Mouse (Mus musculus) heart, postnatal 0 days (tissue): ENCODE data around the gene Pde8a. TPM values are rescaled to one million over a fixed set of nuclear protein-coding genes. Genes with fewer than 3 reads are reported as not detected.

ENCODE experiments used
- ATAC-seq: fragments of 200-750 bp; cut with Nextera tagmentation; 2 replicates; pipeline ENCODE4 v1.8.0; 2017; ENCODE audit warnings: low read depth, moderate number of reproducible peaks, moderate library complexity; ENCODE audit not compliant: insufficient read depth
- DNase-seq: peaks from one replicate; pipeline ENCODE4 v3.0.0-alpha.2; 2016; ENCODE audit warnings: low spot score
- H3K27ac ChIP-seq: fragments of 300-500 bp; sonication (generic); 2 replicates; pipeline ENCODE4 v1.5.1; 2014; ENCODE audit warnings: low read depth, mild to moderate bottlenecking
- H3K27me3 ChIP-seq: fragments of 300-500 bp; sonication (generic); 2 replicates; pipeline ENCODE4 v1.6.1; 2014; ENCODE audit warnings: low read length, mixed read lengths; ENCODE audit not compliant: control insufficient read depth, insufficient read depth
- H3K36me3 ChIP-seq: fragments of 300-500 bp; sonication (generic); replicated peaks from 2 replicates; pipeline ENCODE4 v1.6.1; 2014; ENCODE audit warnings: low read length, mixed read lengths; ENCODE audit not compliant: control insufficient read depth, insufficient read depth
- H3K4me1 ChIP-seq: fragments of 300-500 bp; sonication (generic); 2 replicates; pipeline ENCODE4 v1.6.1; 2014; ENCODE audit warnings: antibody characterized with exemption; ENCODE audit not compliant: control insufficient read depth, insufficient read depth
- H3K4me2 ChIP-seq: fragments of 300-500 bp; sonication (generic); 2 replicates; pipeline ENCODE4 v1.6.1; 2014; ENCODE audit warnings: low read depth, mild to moderate bottlenecking, low read length, moderate library complexity
- H3K4me3 ChIP-seq: fragments of 300-500 bp; sonication (generic); 2 replicates; pipeline ENCODE4 v1.5.1; 2014; ENCODE audit warnings: low read depth, low read length
- H3K9ac ChIP-seq: fragments of 300-500 bp; sonication (generic); replicated peaks from 2 replicates; pipeline ENCODE4 v1.6.1; 2014; ENCODE audit warnings: low read depth, low read length, mixed read lengths
- H3K9me3 ChIP-seq: fragments of 300-500 bp; sonication (generic); replicated peaks from 2 replicates; pipeline ENCODE4 v1.6.1; 2016; ENCODE audit warnings: low read length; ENCODE audit not compliant: control insufficient read depth
- CTCF ChIP-seq: IDR thresholded peaks from 2 replicates; pipeline ENCODE4 v1.5.1; 2016; ENCODE audit warnings: antibody characterized with exemption, control low read depth, low read depth
- EP300 ChIP-seq: IDR thresholded peaks from 2 replicates; pipeline ENCODE4 v1.6.1; 2016; ENCODE audit warnings: antibody characterized with exemption, low read depth
- WGBS: fragments of 180-500 bp; shearing (Covaris S2); extraction: QIAGEN DNeasy Blood & Tissue Kit; methylation state at CpG from one replicate; pipeline ENCODE4 v1.1.7; 2014; 5-methylcytosine and 5-hydroxymethylcytosine counted together
- polyA plus RNA-seq: library from polyadenylated mRNA; unstranded; fragments of >200 nt; fragmentation: Nextera tagmentation; extraction: Ambion mirVana; gene quantifications from 2 replicates; pipeline ENCODE4 v1.2.1, GENCODE M21; 2015
- total RNA-seq: library from RNA; depleted of rRNA; stranded (reverse); fragments of >200 nt; gene quantifications from 2 replicates; pipeline ENCODE4 v1.2.3, GENCODE M21; 2014; ENCODE audit warnings: low replicate concordance

Gene Pde8a
- total and polyA plus RNA-seq, 2 experiments from 2014 or later = 4.5 to 9.6 TPM

DNA sequence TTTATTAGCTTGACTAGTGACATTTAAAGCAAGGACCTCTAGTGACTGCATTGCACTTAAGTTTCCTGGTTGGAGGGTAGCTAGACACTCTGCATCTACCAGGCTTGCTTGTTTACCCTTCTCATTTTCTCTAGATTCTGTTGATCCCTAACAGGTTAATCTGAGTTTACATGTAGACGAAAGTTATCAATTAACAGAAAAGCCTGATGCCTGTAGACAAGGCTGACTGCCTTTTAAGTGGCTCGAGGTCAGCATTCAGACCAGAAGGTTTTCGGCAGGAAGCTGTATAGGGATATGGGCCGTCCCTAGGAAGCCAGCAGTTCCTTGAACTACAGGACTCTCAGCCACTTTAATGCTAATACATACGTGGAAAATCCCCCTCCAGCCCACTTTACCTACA lies 30.0 kb downstream of the Pde8a start:
- TF ChIP-seq EP300 = no peak
- no peak for TF ChIP-seq CTCF
- no peak for ATAC-seq
- H3K9me3 ChIP-seq = no peaks in the 10 kb centered on the region
- no peak overlapping the region for H3K4me3 ChIP-seq
- H3K4me1 ChIP-seq = peaks cover 5% of the 10 kb centered on the region; the same call in 1 of the 2 replicates
- H3K4me2 ChIP-seq = no peak overlapping the region
- no peak overlapping the region for H3K27ac ChIP-seq
- DNase-seq = no peak
- 56% methylated on average over 5 of the region's 5 CpGs for WGBS
- no peak overlapping the region for H3K9ac ChIP-seq
- H3K36me3 ChIP-seq = no peaks in the 10 kb centered on the region
- H3K27me3 ChIP-seq = no peaks in the 10 kb centered on the region

- H3K27ac ChIP-seq = no peak overlapping the region
- no peak for ATAC-seq
- H3K27me3 ChIP-seq = no peaks in the 10 kb centered on the region
- H3K4me3 ChIP-seq = no peak overlapping the region
- TF ChIP-seq CTCF (no peak), EP300 (no peak)
- WGBS = 75% methylated on average over 3 of the region's 3 CpGs
- peaks cover 5% of the 10 kb centered on the region; the same call in 1 of the 2 replicates for H3K4me1 ChIP-seq
- no peaks in the 10 kb centered on the region for H3K36me3 ChIP-seq
- no peaks in the 10 kb centered on the region for H3K9me3 ChIP-seq
- H3K9ac ChIP-seq = no peak overlapping the region
- no peak for DNase-seq
- H3K4me2 ChIP-seq = no peak overlapping the region
Measured at GRCm38 (mm10) chr7:81249854-81250279, 36.5 kb downstream of the Pde8a start.

GRCm38 (mm10) chr7:81250601-81251000 lies 37.2 kb downstream of the Pde8a start:
- no peak overlapping the region for H3K4me3 ChIP-seq
- H3K27ac ChIP-seq = no peak overlapping the region
- 80% methylated on average over 6 of the region's 6 CpGs for WGBS
- DNase-seq = no peak
- ATAC-seq = no peak
- TF ChIP-seq EP300 (no peak), CTCF (no peak)
- H3K9ac ChIP-seq = no peak overlapping the region
- H3K4me2 ChIP-seq = no peak overlapping the region
- no peaks in the 10 kb centered on the region for H3K27me3 ChIP-seq
- H3K9me3 ChIP-seq = no peaks in the 10 kb centered on the region
- H3K36me3 ChIP-seq = no peaks in the 10 kb centered on the region
- H3K4me1 ChIP-seq = peaks cover 5% of the 10 kb centered on the region; the same call in 1 of the 2 replicates

DNA sequence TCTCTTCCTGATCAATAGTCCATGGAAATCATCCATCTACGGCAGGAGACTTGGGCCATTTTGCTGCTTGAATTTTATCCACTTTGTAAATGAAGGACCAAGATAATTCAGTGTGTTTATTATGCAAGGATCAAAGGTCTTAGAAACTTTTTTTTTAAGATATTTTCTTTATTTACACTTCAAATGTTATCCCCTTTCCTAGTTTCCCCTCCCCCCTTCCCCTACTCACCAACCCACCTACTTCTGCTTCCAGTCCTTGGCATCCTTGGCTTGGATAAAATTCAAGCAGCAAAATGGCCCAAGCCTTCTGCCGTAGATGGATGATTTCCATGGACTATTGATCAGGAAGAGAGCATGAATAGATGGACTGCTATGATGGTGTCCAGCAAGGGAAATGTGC lies 38.1 kb downstream of the Pde8a start:
- no peaks in the 10 kb centered on the region for H3K36me3 ChIP-seq
- 90% methylated on average over 2 of the region's 2 CpGs for WGBS
- TF ChIP-seq CTCF (no peak), EP300 (no peak)

DNA sequence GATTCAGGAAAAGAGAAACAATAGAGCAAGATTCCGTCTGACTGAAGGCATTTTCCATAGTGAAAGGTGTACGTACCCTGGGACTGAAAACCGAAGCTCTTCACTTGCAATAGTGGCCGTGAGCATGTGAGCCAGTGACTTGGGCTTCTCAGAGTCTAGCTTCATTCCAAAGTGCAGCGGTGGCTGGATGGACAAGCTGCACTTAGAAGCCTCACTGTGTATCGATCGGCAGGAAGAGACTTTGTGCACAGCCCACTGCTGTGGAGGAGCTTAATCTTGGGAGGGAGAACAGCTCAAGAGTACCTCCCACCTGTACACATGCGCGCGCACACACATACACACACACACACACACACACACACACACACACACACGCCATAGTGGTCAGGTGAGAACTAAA lies 39.9 kb downstream of the Pde8a start:
- TF ChIP-seq EP300 (no peak), CTCF (no peak)
- Histone ChIP-seq H3K9ac (no peak overlapping the region), H3K27me3 (no peaks in the 10 kb centered on the region), H3K4me3 (no peak overlapping the region), H3K4me2 (no peak overlapping the region), H3K36me3 (no peaks in the 10 kb centered on the region), H3K27ac (no peak overlapping the region), H3K4me1 (no peaks in the 10 kb centered on the region; the same call in 1 of the 2 replicates), H3K9me3 (no peaks in the 10 kb centered on the region)
- WGBS = 62% methylated on average over 11 of the region's 11 CpGs
- no peak for ATAC-seq
- DNase-seq = no peak

More for the DNA sequence above, 38.1 kb downstream of the Pde8a start:
- H3K27me3 ChIP-seq = no peaks in the 10 kb centered on the region
- H3K4me2 ChIP-seq = no peak overlapping the region
- no peak overlapping the region for H3K9ac ChIP-seq
- no peak overlapping the region for H3K4me3 ChIP-seq
- peaks cover 4% of the 10 kb centered on the region; the same call in 1 of the 2 replicates for H3K4me1 ChIP-seq
- DNase-seq (no peak), ATAC-seq (no peak)
- no peak overlapping the region for H3K27ac ChIP-seq
- H3K9me3 ChIP-seq = no peaks in the 10 kb centered on the region

GRCm38 (mm10) chr7:81254579-81254978 lies 41.2 kb downstream of the Pde8a start:
- no peak overlapping the region for H3K4me3 ChIP-seq
- ATAC-seq = no peak
- TF ChIP-seq CTCF (no peak), EP300 (no peak)

More at GRCm38 (mm10) chr7:81254579-81254978, 41.2 kb downstream of the Pde8a start:
- Histone ChIP-seq H3K4me1 (no peaks in the 10 kb centered on the region; the same call in 1 of the 2 replicates), H3K27ac (no peak overlapping the region), H3K9ac (no peak overlapping the region), H3K4me2 (no peak overlapping the region), H3K27me3 (no peaks in the 10 kb centered on the region), H3K9me3 (no peaks in the 10 kb centered on the region), H3K36me3 (no peaks in the 10 kb centered on the region)
- DNase-seq = no peak
